Mouse (Mus musculus) spleen, adult 2 months (tissue): ENCODE data around the gene Erbb4.

Experiments
- CTCF ChIP-seq: fragments of 200-500 bp; IDR thresholded peaks from 2 replicates; pipeline ENCODE4 v1.5.1; 2011; ENCODE audit warnings: mild to moderate bottlenecking, inconsistent platforms; ENCODE audit not compliant: insufficient read depth, insufficient read length, insufficient replicate concordance; ENCODE audit errors: extremely low read depth
- POLR2A ChIP-seq: fragments of 200-500 bp; IDR thresholded peaks from 2 replicates; pipeline ENCODE4 v1.6.1; 2011; ENCODE audit warnings: low read depth, low read length, inconsistent platforms

- no peak for TF ChIP-seq POLR2A
- no peak for TF ChIP-seq CTCF
Observed at GRCm38 (mm10) chr1:68466390-68466960, 641.4 kb downstream of the Erbb4 start.
